In genomic region chr15:103125982-103126381, GRCm38 (mm10) we compare ENCODE assay signal across 19 mouse cellular contexts. TPM values are rescaled to one million over a fixed set of nuclear protein-coding genes. Genes with fewer than 3 reads are reported as not detected.
DNase-seq lines count a peak whose midpoint lies in the region; ATAC-seq and TF ChIP-seq lines count a peak whose summit lies in the region.
"Had no signal": no experiment of that assay in that cellular context is flagged by ENCODE, and none has a peak within 500 bp of the region (broad histone marks: within the 10 kb centered on the region; RNA-seq: fewer than 3 reads in every experiment).

No protein-coding gene starts in this region.

- no peak for ATAC-seq in embryonic facial prominence, embryonic 15.5 days (ENCODE audit: insufficient number of reproducible peaks, low FRiP score, low TSS enrichment, low read depth)
- ATAC-seq in kidney, postnatal 0 days (replicated peaks; ENCODE audit: low FRiP score, low read depth): no peak
- ATAC-seq in megakaryocyte progenitor cell, adult 5-6 weeks (replicated peaks; ENCODE audit: poor library complexity): peak; percentile 62
- ATAC-seq: forebrain, embryonic 15.5 days; hindbrain, embryonic 16.5 days; intestine, embryonic 15.5 days had no signal

- H3K36me3 ChIP-seq in embryonic facial prominence, embryonic 15.5 days: no peaks in the 10 kb centered on the region
- H3K36me3 ChIP-seq in embryonic facial prominence, embryonic 10.5 days (replicated peaks): no peaks in the 10 kb centered on the region
- H3K36me3 ChIP-seq in kidney, postnatal 0 days (ENCODE audit: insufficient read depth, low read length): no peaks in the 10 kb centered on the region
- H3K36me3 ChIP-seq: forebrain, embryonic 15.5 days; hindbrain, embryonic 10.5 days; intestine, embryonic 15.5 days; midbrain, embryonic 12.5 days had no signal

- peaks cover 26% of the 10 kb centered on the region for H3K4me1 ChIP-seq in embryonic facial prominence, embryonic 15.5 days
- peaks cover 8% of the 10 kb centered on the region; the same call in 1 of the 2 replicates for H3K4me1 ChIP-seq in embryonic facial prominence, embryonic 10.5 days
- H3K4me1 ChIP-seq in kidney, postnatal 0 days (replicated peaks; ENCODE audit: insufficient read depth, low read length): peaks cover 35% of the 10 kb centered on the region

- no peak overlapping the region for H3K4me2 ChIP-seq in embryonic facial prominence, embryonic 15.5 days (replicated peaks)
- no peak overlapping the region for H3K4me2 ChIP-seq in kidney, postnatal 0 days (ENCODE audit: low read length)
- H3K4me2 ChIP-seq: forebrain, embryonic 15.5 days; heart, embryonic 11.5 days; intestine, embryonic 15.5 days; midbrain, embryonic 12.5 days had no signal

- peaks cover 27% of the 10 kb centered on the region for H3K27me3 ChIP-seq in embryonic facial prominence, embryonic 15.5 days
- H3K27me3 ChIP-seq in embryonic facial prominence, embryonic 10.5 days (replicated peaks; ENCODE audit: low read depth, poor library complexity, severe bottlenecking): peaks cover 88% of the 10 kb centered on the region
- H3K27me3 ChIP-seq in kidney, postnatal 0 days (ENCODE audit: insufficient read depth, low read length): no peaks in the 10 kb centered on the region
- H3K27me3 ChIP-seq: forebrain, embryonic 15.5 days had no signal

- H3K9me3 ChIP-seq in embryonic facial prominence, embryonic 15.5 days (replicated peaks): no peaks in the 10 kb centered on the region
- H3K9me3 ChIP-seq in embryonic facial prominence, embryonic 10.5 days: no peaks in the 10 kb centered on the region; the same call in 1 of the 2 replicates
- H3K9me3 ChIP-seq in kidney, postnatal 0 days (replicated peaks; ENCODE audit: low read length): no peaks in the 10 kb centered on the region
- H3K9me3 ChIP-seq: forebrain, embryonic 15.5 days; intestine, embryonic 15.5 days had no signal

- no peak overlapping the region for H3K9ac ChIP-seq in embryonic facial prominence, embryonic 15.5 days
- no peak overlapping the region for H3K9ac ChIP-seq in kidney, postnatal 0 days (ENCODE audit: low read depth, low read length)
- H3K9ac ChIP-seq: forebrain, embryonic 15.5 days; intestine, embryonic 15.5 days; midbrain, embryonic 12.5 days had no signal

- TF ChIP-seq CTCF in kidney, postnatal 0 days (IDR thresholded peaks at IDR 0.05; ENCODE audit: low read depth): no peak

- intact Hi-C loops in gastrocnemius, postnatal 14 days (cut with DNase I; ENCODE audit: low total_unique reads): no loop called here

- 0 out of 2 replicates have a peak overlapping the region, but pooled peaks have one; percentile 5 for H3K27ac ChIP-seq in embryonic facial prominence, embryonic 15.5 days (replicated peaks)
- no peak overlapping the region for H3K27ac ChIP-seq in embryonic facial prominence, embryonic 10.5 days (replicated peaks)
- H3K27ac ChIP-seq in kidney, postnatal 0 days: no peak overlapping the region
- H3K27ac ChIP-seq: forebrain, embryonic 15.5 days; hindbrain, embryonic 10.5 days; intestine, embryonic 15.5 days; midbrain, embryonic 12.5 days; stomach, postnatal 0 days had no signal

- no peak for DNase-seq in embryonic facial prominence, embryonic 10.5 days (ENCODE audit: low spot score)
- peak; percentile 35 for DNase-seq in kidney, postnatal 0 days (ENCODE audit: low spot score)
- no peak for DNase-seq in kidney, adult 9 months
- peak; percentile 21 for DNase-seq in gastrocnemius, postnatal 14 days
- DNase-seq in retina, embryonic 14.5 days (ENCODE audit: low spot score): no peak
- DNase-seq in cerebellum, postnatal 10 days: no peak
- DNase-seq: adrenal gland, adult 8-10 months; cerebellum, adult 11-12 months; cerebellum, postnatal 36 days; heart, adult 11 months had no signal

- 76% methylated on average over 5 of the region's 5 CpGs for WGBS in embryonic facial prominence, embryonic 15.5 days
- WGBS in embryonic facial prominence, embryonic 10.5 days: 84% methylated on average over 5 of the region's 5 CpGs
- 17% methylated on average over 5 of the region's 5 CpGs for WGBS in kidney, postnatal 0 days

- H3K4me3 ChIP-seq in embryonic facial prominence, embryonic 15.5 days (replicated peaks): no peak overlapping the region
- no peak overlapping the region for H3K4me3 ChIP-seq in embryonic facial prominence, embryonic 10.5 days
- H3K4me3 ChIP-seq in kidney, postnatal 0 days (replicated peaks; ENCODE audit: low read depth, low read length): no peak overlapping the region
- H3K4me3 ChIP-seq: forebrain, embryonic 15.5 days; hindbrain, embryonic 10.5 days; intestine, embryonic 15.5 days; midbrain, embryonic 12.5 days had no signal

RNA-seq across cellular contexts. Expression of gene Smug1, which starts 40.9 kb away (rescaled TPM):
- 17.9 and 18.0 TPM in 2 replicates for polyA plus RNA-seq in embryonic facial prominence, embryonic 15.5 days (2015; fragmentation: Nextera tagmentation; extraction: Ambion mirVana)
- 15.7 and 19.6 TPM in 2 replicates for polyA plus RNA-seq in embryonic facial prominence, embryonic 10.5 days (2016; fragmentation: Nextera tagmentation; extraction: Ambion mirVana)
- polyA plus RNA-seq in kidney, postnatal 0 days (2015; fragmentation: Nextera tagmentation; extraction: Ambion mirVana): 13.0 TPM in 2 replicates
- 10 to 100 TPM; 10.6 to 11.6 TPM for total RNA-seq in gastrocnemius, postnatal 14 days (2021)
- 2.1 and 4.5 TPM in 2 replicates for total RNA-seq in megakaryocyte progenitor cell, adult 5-6 weeks (2015)
- total RNA-seq in megakaryocyte progenitor cell, adult 5-6 weeks (2017): 3.8 and 4.2 TPM in 2 replicates

Comparison
In these comparisons a context has a peak if more than half of its experiments do, and no peak if none do; other contexts are left out.
1. DNase-seq: peak in kidney, postnatal 0 days (single experiment) and gastrocnemius, postnatal 14 days (single experiment); none in embryonic facial prominence, embryonic 10.5 days (single experiment), kidney, adult 9 months (single experiment), retina, embryonic 14.5 days (single experiment) and cerebellum, postnatal 10 days (0 of 2).